8 mouse cellular contexts compared by ENCODE assay signal in genomic region chr17:64331291-64331897, GRCm38 (mm10). TPM values are rescaled to one million over a fixed set of nuclear protein-coding genes. Genes with fewer than 3 reads are reported as not detected.
DNase-seq lines count a peak whose midpoint lies in the region; ATAC-seq and TF ChIP-seq lines count a peak whose summit lies in the region.

No protein-coding gene starts in this region.

- H3K9ac ChIP-seq in heart, adult 2 months (ENCODE audit: low read depth, low read length) = peak overlapping the region; percentile 89
- peak overlapping the region; percentile 100 for H3K9ac ChIP-seq in hindbrain, embryonic 15.5 days

- H3K27ac ChIP-seq in heart, adult 2 months = peak overlapping the region; percentile 98
- peak overlapping the region; percentile 30; the same call in 1 of the 2 replicates for H3K27ac ChIP-seq in thymus, adult 2 months (ENCODE audit: control insufficient read depth, insufficient read depth, low read length)
- H3K27ac ChIP-seq in hindbrain, embryonic 15.5 days (replicated peaks) = peak overlapping the region; percentile 98
- H3K27ac ChIP-seq in midbrain, embryonic 10.5 days (replicated peaks) = peak overlapping the region; percentile 96

- WGBS in heart, adult 2 months = under 1% methylated on average over 53 of the region's 62 CpGs
- WGBS in thymus, adult 2 months = under 1% methylated on average over 62 of the region's 62 CpGs
- under 1% methylated on average over 51 of the region's 62 CpGs for WGBS in hindbrain, embryonic 15.5 days
- under 1% methylated on average over 53 of the region's 62 CpGs for whole genome bisulfite sequencing in midbrain, embryonic 10.5 days

- H3K4me3 ChIP-seq in heart, adult 2 months = peak overlapping the region; percentile 86
- peak overlapping the region; percentile 81 for H3K4me3 ChIP-seq in thymus, adult 2 months (ENCODE audit: control insufficient read depth, insufficient read depth, low read length)
- H3K4me3 ChIP-seq in hindbrain, embryonic 15.5 days = peak overlapping the region; percentile 93
- peak overlapping the region; percentile 96 for H3K4me3 ChIP-seq in midbrain, embryonic 10.5 days

- peaks cover 11% of the 10 kb centered on the region for H3K36me3 ChIP-seq in heart, adult 2 months (ENCODE audit: control insufficient read depth, insufficient read depth, low read length)
- no peaks in the 10 kb centered on the region for H3K36me3 ChIP-seq in thymus, adult 2 months (ENCODE audit: control insufficient read depth, insufficient read depth, low read length)
- H3K36me3 ChIP-seq in hindbrain, embryonic 15.5 days = no peaks in the 10 kb centered on the region
- H3K36me3 ChIP-seq in midbrain, embryonic 10.5 days = 0 out of 2 replicates have a peak, but pooled peaks cover 3% of the 10 kb centered on the region

- peaks cover 3% of the 10 kb centered on the region; the same call in 1 of the 2 replicates for H3K4me1 ChIP-seq in heart, adult 2 months (ENCODE audit: control insufficient read depth, insufficient read depth, low read length)
- no peaks in the 10 kb centered on the region for H3K4me1 ChIP-seq in thymus, adult 2 months (replicated peaks; ENCODE audit: control insufficient read depth, insufficient read depth, low read length)
- H3K4me1 ChIP-seq in hindbrain, embryonic 15.5 days (replicated peaks) = peaks cover 22% of the 10 kb centered on the region
- peaks cover 13% of the 10 kb centered on the region for H3K4me1 ChIP-seq in midbrain, embryonic 10.5 days

- no peaks in the 10 kb centered on the region for H3K9me3 ChIP-seq in hindbrain, embryonic 15.5 days
- no peaks in the 10 kb centered on the region for H3K9me3 ChIP-seq in midbrain, embryonic 10.5 days (replicated peaks)

- no peak for TF ChIP-seq CTCF in heart, adult 2 months (IDR thresholded peaks at IDR 0.05)
- no peak for TF ChIP-seq CTCF in thymus, adult 2 months (IDR thresholded peaks at IDR 0.05; ENCODE audit: borderline replicate concordance, control insufficient read depth, extremely low read depth, insufficient read depth, low read length, poor library complexity)

- H3K4me2 ChIP-seq in hindbrain, embryonic 15.5 days = peak overlapping the region; percentile 53

- no peak for DNase-seq in heart, adult 2 months
- DNase-seq in heart, adult 9 months (ENCODE audit: low spot score in 2 of 2) = no peak
- DNase-seq in thymus, adult 2 months = no peak
- DNase-seq in thymus, postnatal 14 days = no peak
- DNase-seq in midbrain, embryonic 10.5 days (ENCODE audit: low spot score) = no peak
- no peak for DNase-seq in adrenal gland, adult (ENCODE audit: inconsistent age in 2 of 2, low spot score in 1 of 2)
- no peak for DNase-seq in adrenal gland, postnatal 10 days

- peaks cover 2% of the 10 kb centered on the region; the same call in 1 of the 2 replicates for H3K79me2 ChIP-seq in heart, adult 2 months (replicated peaks; ENCODE audit: control insufficient read depth, insufficient read depth, low read length)

- intact Hi-C loops in heart, adult 2 months (cut with DNase I) = loop anchor here (5.0 kb wide), 2 partner anchors 271 to 469 kb away; partner anchors contain the start of genes A930002H24Rik, Fer and Man2a1

- peak; percentile 50 for ATAC-seq in hindbrain, embryonic 15.5 days (ENCODE audit: low FRiP score, low read depth)

- TF ChIP-seq POLR2A in heart, adult 2 months (IDR thresholded peaks at IDR 0.05; ENCODE audit: insufficient read depth, low read depth, low read length) = peak; percentile 79
- peak; percentile 36; the same call in 1 of the 2 replicates for TF ChIP-seq POLR2A in thymus, adult 2 months (IDR thresholded peaks at IDR 0.05; ENCODE audit: control insufficient read depth, extremely low read depth, insufficient read depth, low read length, poor library complexity)

- H3K27me3 ChIP-seq in heart, adult 2 months (ENCODE audit: control insufficient read depth, insufficient read depth, low read length) = no peaks in the 10 kb centered on the region
- no peaks in the 10 kb centered on the region for H3K27me3 ChIP-seq in thymus, adult 2 months (ENCODE audit: control insufficient read depth, insufficient read depth, low read length)
- H3K27me3 ChIP-seq in hindbrain, embryonic 15.5 days = no peaks in the 10 kb centered on the region
- no peaks in the 10 kb centered on the region for H3K27me3 ChIP-seq in midbrain, embryonic 10.5 days (ENCODE audit: low read depth, poor library complexity, severe bottlenecking)

- TF ChIP-seq EP300 in heart, adult 2 months (IDR thresholded peaks at IDR 0.05; ENCODE audit: insufficient read depth, low read depth, low read length) = no peak

RNA-seq across cellular contexts. Expression of gene Pja2, which starts 0.3 kb away (rescaled TPM):
- total RNA-seq in heart, adult 2 months (2021) = 100 to 1,000 TPM; 104 to 112 TPM
- 27.6 and 45.4 TPM in 2 replicates for polyA plus RNA-seq in heart, adult 2 months (2012; rRNA removed)
- polyA plus RNA-seq in thymus, adult 2 months (2012; rRNA removed) = 9.1 and 10.5 TPM in 2 replicates
- 178 and 187 TPM in 2 replicates for polyA plus RNA-seq in hindbrain, embryonic 15.5 days (2015; fragmentation: Nextera tagmentation; extraction: Ambion mirVana)
- polyA plus RNA-seq in midbrain, embryonic 10.5 days (2016; fragmentation: Nextera tagmentation; extraction: Ambion mirVana) = 58.9 and 71.2 TPM in 2 replicates
- 10 to 100 TPM; 66.7 to 81.7 TPM for total RNA-seq in adrenal gland, postnatal 10 days (2021)

Comparison
In these comparisons a context has a peak if more than half of its experiments do, and no peak if none do; other contexts are left out.
1. H3K27ac ChIP-seq: peak in every context shown above with its lines; median percentile 98 in heart, adult 2 months; 98 in hindbrain, embryonic 15.5 days; 96 in midbrain, embryonic 10.5 days; 30 in thymus, adult 2 months.